Mouse (Mus musculus): ENCODE data around the gene Gsto1. TPM values are rescaled to one million over a fixed set of nuclear protein-coding genes. Genes with fewer than 3 reads are reported as not detected.
"Not testable (repeated sequence)": the region's sequence is repeated elsewhere in the genome, so short reads cannot be mapped to it uniquely, and the experiment has no call there.

Gsto1 gene
- total and polyA plus RNA-seq, 3 experiments = 143 to 461 (median 190) TPM

DNA sequence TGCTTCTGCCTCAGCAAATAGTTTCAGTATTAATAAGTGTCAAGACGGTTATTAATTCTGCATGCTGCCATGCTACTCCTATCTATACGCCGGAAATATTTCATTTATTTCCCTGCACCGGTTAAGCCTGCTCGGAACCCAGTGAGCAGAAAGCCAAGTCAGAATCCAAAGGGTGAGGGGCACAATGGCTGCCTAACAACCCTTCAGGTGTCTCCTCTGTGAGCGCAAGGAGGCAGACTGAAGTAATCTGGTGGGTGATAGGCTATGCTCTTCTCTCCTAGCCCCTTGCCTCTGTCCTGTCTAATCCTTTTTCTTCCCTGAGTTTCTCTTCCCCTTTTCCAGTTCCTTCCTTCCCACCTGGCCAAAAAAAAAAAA is 17.3 kb upstream of the Gsto1 start:
- Histone ChIP-seq H3K4me3 (ENCODE audit: control insufficient read depth in 1 of 2, insufficient read depth in 1 of 2, low read depth in 2 of 2, low read length in 2 of 2) (no peak overlapping the region), H3K27me3 (ENCODE audit: control insufficient read depth in 1 of 2, insufficient read depth in 2 of 2, low read length in 2 of 2) (no peaks in the 10 kb centered on the region), H3K36me3 (ENCODE audit: control insufficient read depth in 1 of 2, insufficient read depth in 2 of 2, low read length in 2 of 2) (no peaks in the 10 kb centered on the region), H3K9me3 (replicated peaks; ENCODE audit: insufficient read depth, low read length) (no peaks in the 10 kb centered on the region), H3K4me1 (ENCODE audit: control insufficient read depth in 1 of 2, insufficient read depth in 2 of 2, low read length in 2 of 2) (no peaks in the 10 kb centered on the region), H3K9ac (ENCODE audit: control insufficient read depth, low read depth, low read length, poor library complexity, severe bottlenecking) (no peak overlapping the region), H3K27ac (ENCODE audit: control insufficient read depth, low read depth, low read length) (no peak overlapping the region), H3K79me2 (ENCODE audit: control insufficient read depth, insufficient read depth, low read length, poor library complexity) (no peaks in the 10 kb centered on the region)
- TF ChIP-seq GATA1 (IDR thresholded peaks at IDR 0.05; ENCODE audit: low read depth, low read length) (no peak), POLR2AphosphoS5 (IDR thresholded peaks at IDR 0.05; ENCODE audit: borderline replicate concordance, low read depth, low read length) (no peak), UBTF (IDR thresholded peaks at IDR 0.05; ENCODE audit: borderline replicate concordance, insufficient read depth, low read depth, low read length) (no peak), BHLHE40 (IDR thresholded peaks at IDR 0.05; ENCODE audit: borderline replicate concordance, low read depth, low read length) (no peak), KAT2A (conservative IDR thresholded peaks at IDR 0.05; ENCODE audit: low read depth, low read length) (no peak), SMC3 (IDR thresholded peaks at IDR 0.05; ENCODE audit: low read depth, low read length) (no peak), POLR2AphosphoS2 (IDR thresholded peaks at IDR 0.05; ENCODE audit: low read length) (no peak), SIN3A (IDR thresholded peaks at IDR 0.05; ENCODE audit: low read length) (no peak), EP300 (IDR thresholded peaks at IDR 0.05; ENCODE audit: low read depth in 1 of 2, low read length in 2 of 2) (no peak), CHD1 (IDR thresholded peaks at IDR 0.05; ENCODE audit: low read depth, low read length) (no peak), MYC (IDR thresholded peaks at IDR 0.05; ENCODE audit: low read depth, low read length) (no peak), MAX (IDR thresholded peaks at IDR 0.05; ENCODE audit: low read length) (no peak), GABPA (IDR thresholded peaks at IDR 0.05; ENCODE audit: low read depth, low read length) (no peak), MAFK (IDR thresholded peaks at IDR 0.05; ENCODE audit: borderline replicate concordance, low read depth, low read length) (no peak), POLR2A (IDR thresholded peaks at IDR 0.05; ENCODE audit: control insufficient read depth in 1 of 2, insufficient read depth in 1 of 2, low read depth in 1 of 2, low read length in 2 of 2, poor library complexity in 1 of 2) (no peak)
- no peak for DNase-seq (ENCODE audit: low read depth, low spot score)

DNA sequence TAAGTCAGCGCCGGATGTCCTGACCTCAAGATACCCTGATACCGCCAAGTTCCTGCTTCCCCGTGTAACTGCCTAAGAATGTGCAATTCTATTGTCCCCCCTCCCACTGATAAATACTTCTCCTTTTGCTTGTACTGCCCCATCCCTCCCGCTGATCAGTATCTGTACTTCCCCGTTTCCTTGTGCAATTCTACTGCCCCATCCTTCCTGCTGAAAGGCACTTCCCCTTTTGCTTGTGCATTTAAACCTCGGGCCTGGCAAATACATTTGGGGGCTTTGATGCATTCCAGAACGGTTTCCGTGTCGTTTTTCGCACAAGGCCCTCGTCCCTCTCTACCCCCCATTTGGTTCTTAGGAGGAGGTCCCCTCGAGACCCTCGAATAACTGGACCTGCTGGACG is 13.5 kb upstream of the Gsto1 start:
- not testable (repeated sequence) for H3K27me3 ChIP-seq (ENCODE audit: control insufficient read depth in 1 of 2, insufficient read depth in 2 of 2, low read length in 2 of 2); H3K9ac ChIP-seq (ENCODE audit: control insufficient read depth, low read depth, low read length, poor library complexity, severe bottlenecking); H3K36me3 ChIP-seq (ENCODE audit: control insufficient read depth in 1 of 2, insufficient read depth in 2 of 2, low read length in 2 of 2); H3K79me2 ChIP-seq (ENCODE audit: control insufficient read depth, insufficient read depth, low read length, poor library complexity); H3K4me3 ChIP-seq (ENCODE audit: control insufficient read depth in 1 of 2, insufficient read depth in 1 of 2, low read depth in 2 of 2, low read length in 2 of 2); H3K9me3 ChIP-seq (replicated peaks; ENCODE audit: insufficient read depth, low read length); H3K27ac ChIP-seq (ENCODE audit: control insufficient read depth, low read depth, low read length); H3K4me1 ChIP-seq (ENCODE audit: control insufficient read depth in 1 of 2, insufficient read depth in 2 of 2, low read length in 2 of 2)
- TF ChIP-seq GATA1 (IDR thresholded peaks at IDR 0.05; ENCODE audit: low read depth, low read length) (peak; percentile 42), EP300 (IDR thresholded peaks at IDR 0.05; ENCODE audit: low read depth in 1 of 2, low read length in 2 of 2) (peak; percentile 36 to 41; a peak in 3 of 4 replicates)
- peak; percentile 74 for DNase-seq (ENCODE audit: low read depth, low spot score)

DNA sequence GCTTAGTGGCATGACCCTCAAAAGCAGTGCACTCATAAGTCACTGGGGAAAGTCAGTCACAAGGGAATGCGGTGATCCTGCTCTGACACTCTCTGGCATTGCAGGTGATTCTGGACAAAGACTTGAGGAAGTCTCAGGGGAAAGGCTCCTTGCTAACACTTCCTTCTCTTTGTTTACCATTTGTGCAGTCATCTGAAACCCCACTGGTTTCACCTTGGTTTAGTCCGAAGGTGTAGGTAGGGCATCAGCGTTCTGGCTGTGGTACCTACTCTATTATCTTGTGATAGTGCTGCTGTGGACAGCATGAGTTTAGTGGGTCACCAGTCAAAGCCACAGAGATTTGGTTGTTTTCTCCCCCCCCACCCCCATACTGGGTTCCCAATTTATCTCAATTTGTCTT is 5.0 kb upstream of the Gsto1 start:
- Histone ChIP-seq H3K9ac (ENCODE audit: control insufficient read depth, low read depth, low read length, poor library complexity, severe bottlenecking) (no peak overlapping the region), H3K9me3 (replicated peaks; ENCODE audit: insufficient read depth, low read length) (no peaks in the 10 kb centered on the region), H3K36me3 (ENCODE audit: control insufficient read depth in 1 of 2, insufficient read depth in 2 of 2, low read length in 2 of 2) (no peaks in the 10 kb centered on the region; a peak in 2 of 4 replicates), H3K79me2 (ENCODE audit: control insufficient read depth, insufficient read depth, low read length, poor library complexity) (no peaks in the 10 kb centered on the region), H3K4me3 (ENCODE audit: control insufficient read depth in 1 of 2, insufficient read depth in 1 of 2, low read depth in 2 of 2, low read length in 2 of 2) (no peak overlapping the region), H3K27ac (ENCODE audit: control insufficient read depth, low read depth, low read length) (no peak overlapping the region), H3K27me3 (ENCODE audit: control insufficient read depth in 1 of 2, insufficient read depth in 2 of 2, low read length in 2 of 2) (no peaks in the 10 kb centered on the region), H3K4me1 (ENCODE audit: control insufficient read depth in 1 of 2, insufficient read depth in 2 of 2, low read length in 2 of 2) (peaks cover 0 to 6% of the 10 kb centered on the region in 2 experiments; a peak in 2 of 4 replicates)
- DNase-seq (ENCODE audit: low read depth, low spot score) = no peak
- TF ChIP-seq ZC3H11A (IDR thresholded peaks at IDR 0.05; ENCODE audit: low read depth, low read length) = no peak
- TF ChIP-seq ELF1 (IDR thresholded peaks at IDR 0.05; ENCODE audit: low read depth, low read length) = no peak
- TF ChIP-seq POLR2AphosphoS5 (IDR thresholded peaks at IDR 0.05; ENCODE audit: borderline replicate concordance, low read depth, low read length) = no peak
- no peak for TF ChIP-seq TCF12 (IDR thresholded peaks at IDR 0.05; ENCODE audit: low read depth, low read length)
- TF ChIP-seq USF2 (IDR thresholded peaks at IDR 0.05; ENCODE audit: borderline replicate concordance in 1 of 2, insufficient read depth in 1 of 2, low read depth in 1 of 2, low read length in 2 of 2) = no peak
- no peak for TF ChIP-seq E2F4 (IDR thresholded peaks at IDR 0.05; ENCODE audit: borderline replicate concordance, low read depth, low read length)
- no peak for TF ChIP-seq BHLHE40 (IDR thresholded peaks at IDR 0.05; ENCODE audit: borderline replicate concordance, low read depth, low read length)
- TF ChIP-seq JUND (IDR thresholded peaks at IDR 0.05; ENCODE audit: low read depth, low read length) = no peak
- no peak for TF ChIP-seq RCOR1 (IDR thresholded peaks at IDR 0.05; ENCODE audit: low read depth, low read length)
- TF ChIP-seq ZNF384 (IDR thresholded peaks at IDR 0.05; ENCODE audit: low read depth, low read length) = no peak
- TF ChIP-seq SIN3A (IDR thresholded peaks at IDR 0.05; ENCODE audit: low read length) = no peak
- no peak for TF ChIP-seq TBP (IDR thresholded peaks at IDR 0.05; ENCODE audit: low read depth, low read length)
- TF ChIP-seq MXI1 (IDR thresholded peaks at IDR 0.05; ENCODE audit: low read depth, low read length) = no peak
- no peak for TF ChIP-seq USF1 (IDR thresholded peaks at IDR 0.05; ENCODE audit: low read depth, low read length)
- no peak for TF ChIP-seq NELFE (IDR thresholded peaks at IDR 0.05; ENCODE audit: low read depth, low read length)
- no peak for TF ChIP-seq UBTF (IDR thresholded peaks at IDR 0.05; ENCODE audit: borderline replicate concordance, insufficient read depth, low read depth, low read length)
